Mouse (Mus musculus) testis, adult 2 months (tissue): ENCODE results near the gene Baz1a. TPM values are rescaled to one million over a fixed set of nuclear protein-coding genes. Genes with fewer than 3 reads are reported as not detected.
A peak's percentile ranks its signal among the peaks of the same experiment; 100 is the strongest.

Source experiments
- H3K27ac ChIP-seq: fragments of 200-500 bp; 2 replicates; pipeline ENCODE4 v1.5.1; 2012; ENCODE audit warnings: low read depth, low read length; ENCODE audit not compliant: control insufficient read depth, insufficient read depth
- H3K27me3 ChIP-seq: fragments of 200-500 bp; 2 replicates; pipeline ENCODE4 v1.6.1; 2012; ENCODE audit warnings: mild to moderate bottlenecking, low read length, moderate library complexity; ENCODE audit not compliant: control insufficient read depth, insufficient read depth
- H3K36me3 ChIP-seq: fragments of 200-500 bp; 2 replicates; pipeline ENCODE4 v1.6.1; 2012; ENCODE audit warnings: mild to moderate bottlenecking, low read length; ENCODE audit not compliant: control insufficient read depth, insufficient read depth
- H3K4me1 ChIP-seq: fragments of 200-500 bp; 2 replicates; pipeline ENCODE4 v1.6.1; 2012; ENCODE audit warnings: low read length; ENCODE audit not compliant: control insufficient read depth, insufficient read depth
- H3K4me3 ChIP-seq: fragments of 200-500 bp; 2 replicates; pipeline ENCODE4 v1.5.1; 2012; ENCODE audit warnings: low read depth, mild to moderate bottlenecking, low read length, moderate library complexity, mixed read lengths; ENCODE audit not compliant: control insufficient read depth
- CTCF ChIP-seq: fragments of 200-500 bp; IDR thresholded peaks from 2 replicates; pipeline ENCODE4 v1.5.1; 2012; ENCODE audit warnings: low read depth, mild to moderate bottlenecking, inconsistent platforms, low read length, moderate library complexity; ENCODE audit not compliant: control insufficient read depth, insufficient read depth, insufficient replicate concordance
- POLR2A ChIP-seq: fragments of 200-500 bp; IDR thresholded peaks from 2 replicates; pipeline ENCODE4 v1.6.1; 2012; ENCODE audit warnings: low read depth, mild to moderate bottlenecking, inconsistent platforms, low read length, moderate library complexity; ENCODE audit not compliant: control insufficient read depth
- polyA plus RNA-seq: library from polyadenylated mRNA; depleted of rRNA; stranded (reverse); fragments of >200 nt; gene quantifications from 2 replicates; pipeline ENCODE4 v1.2.3, GENCODE M21; 2012; rRNA removed

Baz1a gene
- polyA plus RNA-seq, 1 experiment: 50.0 TPM

GRCm38 (mm10) chr12:54862606-54863535 is 151.3 kb downstream of the Baz1a start, which contains the start of gene Cfl2:
TSS of gene Cfl2 (minus strand) at chr12:54862877.
- peak within 1 kb of the TSS; percentile 99 for H3K27ac ChIP-seq

GRCm38 (mm10) chr12:54861991-54862605 is 152.1 kb downstream of the Baz1a start:
- TF ChIP-seq POLR2A: no peak
- TF ChIP-seq CTCF: no peak
- H3K4me3 ChIP-seq: peak overlapping the region; percentile 99
- no peaks in the 10 kb centered on the region for H3K27me3 ChIP-seq
- H3K36me3 ChIP-seq: peaks cover 3% of the 10 kb centered on the region
- H3K27ac ChIP-seq: peak overlapping the region; percentile 99
- peaks cover 2% of the 10 kb centered on the region for H3K4me1 ChIP-seq

More at GRCm38 (mm10) chr12:54862606-54863535, 151.3 kb downstream of the Baz1a start, which contains the start of gene Cfl2:
- Histone ChIP-seq H3K4me3 (peak within 1 kb of the TSS; percentile 99), H3K36me3 (peaks cover 3% of the 10 kb centered on the region), H3K4me1 (peaks cover 2% of the 10 kb centered on the region), H3K27me3 (no peaks in the 10 kb centered on the region)
- peak; percentile 68 for TF ChIP-seq POLR2A
- TF ChIP-seq CTCF: no peak

- H3K4me3 ChIP-seq: no peak overlapping the region
- H3K4me1 ChIP-seq: peaks cover 2% of the 10 kb centered on the region
- TF ChIP-seq CTCF: no peak
- TF ChIP-seq POLR2A: no peak
- no peak overlapping the region for H3K27ac ChIP-seq
- no peaks in the 10 kb centered on the region for H3K27me3 ChIP-seq
- peaks cover 3% of the 10 kb centered on the region for H3K36me3 ChIP-seq
Measured at GRCm38 (mm10) chr12:54859531-54859930, 154.6 kb downstream of the Baz1a start.

- Histone ChIP-seq H3K4me3 (no peak overlapping the region), H3K4me1 (no peaks in the 10 kb centered on the region), H3K36me3 (no peaks in the 10 kb centered on the region), H3K27me3 (no peaks in the 10 kb centered on the region), H3K27ac (no peak overlapping the region)
- TF ChIP-seq CTCF (no peak), POLR2A (no peak)
Measured at GRCm38 (mm10) chr12:54850551-54850950, 163.6 kb downstream of the Baz1a start.

GRCm38 (mm10) chr12:54844415-54844814 is 169.7 kb downstream of the Baz1a start:
- Histone ChIP-seq H3K27me3 (no peaks in the 10 kb centered on the region), H3K4me3 (no peak overlapping the region), H3K4me1 (no peaks in the 10 kb centered on the region), H3K36me3 (no peaks in the 10 kb centered on the region), H3K27ac (no peak overlapping the region)
- no peak for TF ChIP-seq POLR2A
- TF ChIP-seq CTCF: no peak

Other genes with a start within 250 kb of the Baz1a start
- 8.5 and 9.7 TPM in 2 replicates for gene Snx6, start 218.6 kb downstream of the Baz1a start, polyA plus RNA-seq
- gene Cfl2, start 151.5 kb downstream of the Baz1a start, polyA plus RNA-seq: 34.9 and 60.3 TPM in 2 replicates
- gene Gm20403, start 27.8 kb downstream of the Baz1a start, polyA plus RNA-seq: not detected in 2 replicates
- gene 2700097O09Rik, start 65.8 kb upstream of the Baz1a start, polyA plus RNA-seq: 6.9 and 8.6 TPM in 2 replicates
- gene Srp54a, start 65.9 kb upstream of the Baz1a start, polyA plus RNA-seq: 19.5 and 20.1 TPM in 2 replicates
- gene Fam177a, start 110.1 kb upstream of the Baz1a start, polyA plus RNA-seq: 29.4 and 39.8 TPM in 2 replicates
- gene Srp54b, start 140.8 kb upstream of the Baz1a start, polyA plus RNA-seq: 31.5 and 32.9 TPM in 2 replicates
- gene 1700047I17Rik2, start 185.2 kb upstream of the Baz1a start, polyA plus RNA-seq: not detected in 2 replicates
- gene Srp54c, start 215.8 kb upstream of the Baz1a start, polyA plus RNA-seq: 29.0 and 38.4 TPM in 2 replicates